Mouse (Mus musculus) stomach, postnatal 0 days (tissue): ENCODE results near the gene Adamtsl1. TPM values are rescaled to one million over a fixed set of nuclear protein-coding genes. Genes with fewer than 3 reads are reported as not detected.

Experiments
- ATAC-seq: fragments of 200-750 bp; cut with Nextera tagmentation; 2 replicates; pipeline ENCODE4 v1.8.0; 2017; ENCODE audit not compliant: low FRiP score, low TSS enrichment
- DNase-seq: peaks from one replicate; pipeline ENCODE4 v3.0.0-alpha.2; 2016; ENCODE audit warnings: low spot score
- H3K27ac ChIP-seq: fragments of 300-500 bp; sonication (generic); replicated peaks from 2 replicates; pipeline ENCODE4 v1.5.1; 2014; ENCODE audit warnings: mild to moderate bottlenecking, control low read depth
- H3K27me3 ChIP-seq: fragments of 300-500 bp; sonication (generic); 2 replicates; pipeline ENCODE4 v1.6.1; 2014; ENCODE audit warnings: low read length; ENCODE audit not compliant: control insufficient read depth, insufficient read depth
- H3K36me3 ChIP-seq: fragments of 300-500 bp; sonication (generic); 2 replicates; pipeline ENCODE4 v1.6.1; 2014; ENCODE audit warnings: low read length, mixed read lengths; ENCODE audit not compliant: control insufficient read depth, insufficient read depth
- H3K4me1 ChIP-seq: fragments of 300-500 bp; sonication (generic); replicated peaks from 2 replicates; pipeline ENCODE4 v1.6.1; 2014; ENCODE audit warnings: antibody characterized with exemption; ENCODE audit not compliant: control insufficient read depth, insufficient read depth
- H3K4me2 ChIP-seq: fragments of 300-500 bp; sonication (generic); replicated peaks from 2 replicates; pipeline ENCODE4 v1.6.1; 2014; ENCODE audit warnings: low read depth, mild to moderate bottlenecking, control low read depth, moderate library complexity
- H3K4me3 ChIP-seq: fragments of 300-500 bp; sonication (generic); 2 replicates; pipeline ENCODE4 v1.5.1; 2014; ENCODE audit warnings: low read depth, low read length, control low read depth
- H3K9ac ChIP-seq: fragments of 300-500 bp; sonication (generic); 2 replicates; pipeline ENCODE4 v1.6.1; 2014; ENCODE audit warnings: mild to moderate bottlenecking, low read length, control low read depth, mixed read lengths
- H3K9me3 ChIP-seq: fragments of 300-500 bp; sonication (generic); 2 replicates; pipeline ENCODE4 v1.6.1; 2016; ENCODE audit warnings: low read length; ENCODE audit not compliant: control insufficient read depth
- CTCF ChIP-seq: IDR thresholded peaks from 2 replicates; pipeline ENCODE4 v1.5.1; 2016; ENCODE audit warnings: antibody characterized with exemption, low read depth, mild to moderate bottlenecking, moderate library complexity
- EP300 ChIP-seq: optimal IDR thresholded peaks from 2 replicates; pipeline ENCODE3; 2016; ENCODE audit warnings: antibody characterized with exemption
- WGBS: fragments of 180-500 bp; shearing (Covaris S2); extraction: QIAGEN DNeasy Blood & Tissue Kit; methylation state at CpG from one replicate; pipeline ENCODE4 v1.1.7; 2014; 5-methylcytosine and 5-hydroxymethylcytosine counted together
- polyA plus RNA-seq: library from polyadenylated mRNA; unstranded; fragments of >200 nt; fragmentation: Nextera tagmentation; extraction: Ambion mirVana; gene quantifications from 2 replicates; pipeline ENCODE4 v1.2.1, GENCODE M21; 2015

Gene Adamtsl1
- polyA plus RNA-seq, 1 experiment from 2014 or later, result 7.3 TPM

DNA sequence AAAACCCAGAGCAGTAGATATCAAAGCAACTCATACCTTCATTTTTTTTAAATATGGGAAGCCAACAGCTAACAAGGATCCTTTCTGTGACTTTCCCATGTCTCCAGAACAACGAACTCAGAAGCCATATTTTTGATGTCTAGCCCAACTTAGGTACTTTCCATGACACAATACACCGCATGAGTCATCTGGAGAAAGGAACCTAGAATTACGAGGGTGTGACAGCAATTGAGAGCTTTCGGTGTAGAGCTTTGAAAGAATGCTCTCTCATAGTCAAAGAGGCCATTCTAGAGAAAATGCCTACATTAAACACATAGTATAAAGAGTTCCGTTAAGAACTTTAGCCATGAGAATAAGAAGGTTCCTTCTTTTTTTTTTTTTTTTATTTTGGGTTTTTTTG lies 104.8 kb downstream of the Adamtsl1 start:
- no peaks in the 10 kb centered on the region for H3K9me3 ChIP-seq
- no peak overlapping the region for H3K4me2 ChIP-seq
- 68% methylated on average over 5 of the region's 5 CpGs for WGBS
- no peaks in the 10 kb centered on the region for H3K36me3 ChIP-seq
- H3K27ac ChIP-seq, result no peak overlapping the region
- H3K27me3 ChIP-seq, result no peaks in the 10 kb centered on the region
- no peak for DNase-seq
- no peak for ATAC-seq
- H3K9ac ChIP-seq, result no peak overlapping the region
- H3K4me1 ChIP-seq, result no peaks in the 10 kb centered on the region
- no peak for TF ChIP-seq CTCF
- TF ChIP-seq EP300, result no peak
- H3K4me3 ChIP-seq, result no peak overlapping the region

DNA sequence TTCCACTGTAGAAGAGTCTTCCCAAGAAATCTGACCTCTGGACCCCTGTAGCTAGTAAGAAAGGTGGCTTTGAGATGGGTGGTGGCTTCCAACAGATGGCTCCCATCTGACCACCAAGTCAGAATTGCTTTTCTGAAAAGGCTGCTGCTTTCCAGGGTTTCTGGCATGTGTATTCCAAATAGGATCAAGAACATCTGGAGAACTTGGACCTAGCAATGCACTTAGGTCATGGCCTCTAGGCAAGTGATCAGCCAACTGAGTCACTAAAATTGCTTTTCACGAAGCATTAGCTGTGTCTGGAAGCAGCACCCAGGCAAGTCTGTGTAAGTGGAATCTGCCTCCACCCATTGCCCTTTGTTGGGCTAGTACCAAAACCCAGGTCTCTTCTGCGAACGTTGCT lies 105.3 kb downstream of the Adamtsl1 start:
- Histone ChIP-seq H3K4me1 (no peaks in the 10 kb centered on the region), H3K27ac (no peak overlapping the region), H3K9ac (no peak overlapping the region), H3K4me2 (no peak overlapping the region), H3K36me3 (no peaks in the 10 kb centered on the region), H3K27me3 (no peaks in the 10 kb centered on the region), H3K4me3 (no peak overlapping the region), H3K9me3 (no peaks in the 10 kb centered on the region)
- TF ChIP-seq EP300 (no peak), CTCF (no peak)
- WGBS, result 53% methylated on average over 3 of the region's 3 CpGs
- DNase-seq (no peak), ATAC-seq (no peak)

DNA sequence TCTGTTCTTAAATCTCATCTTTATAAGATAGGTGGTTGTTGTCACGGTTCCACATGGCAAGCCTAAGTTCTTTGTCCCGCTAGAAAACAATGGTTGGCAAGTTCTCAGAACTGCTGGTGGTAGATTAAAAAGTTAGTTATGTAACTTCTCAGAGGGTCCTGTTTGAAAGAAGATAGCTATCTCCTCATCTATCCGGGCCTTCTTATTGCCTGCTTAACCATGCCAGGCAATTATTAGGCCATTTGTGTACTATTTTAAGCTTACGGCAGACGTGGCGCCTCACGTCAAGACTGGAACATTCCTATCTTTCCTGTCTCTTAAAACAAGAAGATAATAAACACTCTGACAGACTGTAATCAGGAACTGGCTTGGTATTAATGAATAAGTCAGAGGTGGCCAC lies 115.4 kb downstream of the Adamtsl1 start:
- no peak for TF ChIP-seq EP300
- TF ChIP-seq CTCF, result no peak
- no peak for DNase-seq
- no peak overlapping the region for H3K9ac ChIP-seq

DNA sequence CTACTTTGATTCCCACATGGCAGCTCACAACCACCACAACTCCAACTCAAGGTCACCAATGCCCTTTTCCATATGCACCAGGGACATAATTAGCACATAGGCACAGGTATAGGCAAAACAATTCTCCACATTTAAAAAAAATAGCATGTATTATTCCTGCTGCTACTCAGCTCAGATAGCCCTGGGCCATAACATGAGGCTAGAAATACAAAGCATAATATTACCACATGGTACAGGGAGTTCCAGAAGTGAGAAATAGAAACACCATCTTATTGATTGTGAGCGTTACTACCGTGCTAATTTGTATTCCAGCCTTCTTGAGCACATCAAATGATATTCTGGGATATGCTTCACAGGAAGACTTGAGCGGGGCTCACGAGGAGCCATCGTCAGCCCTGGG lies 155.3 kb downstream of the Adamtsl1 start:
- Histone ChIP-seq H3K27ac (no peak overlapping the region), H3K9me3 (no peaks in the 10 kb centered on the region), H3K36me3 (no peaks in the 10 kb centered on the region), H3K27me3 (no peaks in the 10 kb centered on the region), H3K9ac (no peak overlapping the region), H3K4me1 (no peaks in the 10 kb centered on the region), H3K4me2 (no peak overlapping the region), H3K4me3 (no peak overlapping the region)
- ATAC-seq, result no peak
- TF ChIP-seq CTCF (no peak), EP300 (no peak)
- 80% methylated on average over 5 of the region's 5 CpGs for WGBS
- DNase-seq, result no peak

More for the DNA sequence above, 115.4 kb downstream of the Adamtsl1 start:
- Histone ChIP-seq H3K27me3 (no peaks in the 10 kb centered on the region), H3K36me3 (no peaks in the 10 kb centered on the region), H3K4me2 (no peak overlapping the region), H3K27ac (no peak overlapping the region), H3K4me1 (no peaks in the 10 kb centered on the region), H3K4me3 (no peak overlapping the region), H3K9me3 (no peaks in the 10 kb centered on the region)
- ATAC-seq, result no peak
- 64% methylated on average over 7 of the region's 7 CpGs for WGBS

DNA sequence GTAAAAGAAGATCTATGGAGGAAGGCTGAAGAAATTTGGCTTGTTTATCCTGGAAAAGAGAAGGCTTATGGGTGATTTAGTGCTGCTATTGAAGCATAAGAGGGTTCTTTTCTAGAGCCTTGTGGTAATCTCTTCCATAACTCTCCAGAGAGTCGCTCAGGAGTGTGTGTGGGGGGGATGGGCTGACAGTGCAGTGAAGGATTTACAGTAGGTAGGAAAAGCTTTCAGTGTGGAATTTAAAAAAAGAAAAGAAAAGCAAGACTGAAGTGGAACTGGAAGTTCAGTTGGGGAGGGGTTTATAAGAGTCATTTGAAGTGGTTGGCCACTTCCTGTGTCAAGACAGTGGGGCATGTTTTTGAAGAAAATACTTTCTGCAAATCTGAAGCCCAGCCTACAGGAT lies 155.8 kb downstream of the Adamtsl1 start:
- TF ChIP-seq EP300, result no peak
- no peak for TF ChIP-seq CTCF
- H3K27me3 ChIP-seq, result no peaks in the 10 kb centered on the region
- no peak overlapping the region for H3K27ac ChIP-seq
- H3K36me3 ChIP-seq, result no peaks in the 10 kb centered on the region
- no peak for ATAC-seq
- no peak overlapping the region for H3K4me2 ChIP-seq
- DNase-seq, result no peak
- H3K9ac ChIP-seq, result no peak overlapping the region
- 41% methylated on average over 1 of the region's 1 CpGs for WGBS
- no peaks in the 10 kb centered on the region for H3K9me3 ChIP-seq
- no peaks in the 10 kb centered on the region for H3K4me1 ChIP-seq
- no peak overlapping the region for H3K4me3 ChIP-seq

DNA sequence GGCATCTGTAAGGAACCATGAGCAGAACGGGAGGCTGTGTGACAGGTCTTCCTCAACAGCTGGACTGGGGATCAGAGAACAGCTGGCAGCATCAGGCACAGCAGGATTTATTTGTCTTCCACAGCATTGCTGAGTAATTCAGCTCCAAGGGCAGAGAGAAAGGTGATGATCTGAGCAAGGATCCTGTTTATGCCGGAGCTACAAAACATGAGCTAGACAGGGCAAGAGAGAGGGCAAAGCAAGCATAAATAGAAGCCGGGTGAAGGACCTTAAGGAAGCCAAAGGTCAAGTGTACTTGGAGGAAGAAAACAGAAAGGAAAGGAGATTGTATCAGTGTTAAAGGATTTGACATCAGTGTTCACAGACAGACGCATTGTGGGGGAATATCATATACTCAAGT lies 158.3 kb downstream of the Adamtsl1 start:
- Histone ChIP-seq H3K9me3 (no peaks in the 10 kb centered on the region), H3K4me3 (no peak overlapping the region), H3K27me3 (no peaks in the 10 kb centered on the region), H3K36me3 (no peaks in the 10 kb centered on the region), H3K27ac (no peak overlapping the region), H3K4me1 (no peaks in the 10 kb centered on the region), H3K9ac (no peak overlapping the region), H3K4me2 (no peak overlapping the region)
- ATAC-seq (no peak), DNase-seq (no peak)
- WGBS, result 32% methylated on average over 4 of the region's 4 CpGs
- TF ChIP-seq EP300, result no peak
- TF ChIP-seq CTCF, result no peak
